Mouse (Mus musculus): Measurements from ENCODE around the gene Sele. TPM values are rescaled to one million over a fixed set of nuclear protein-coding genes. Genes with fewer than 3 reads are reported as not detected.
"Not testable (repeated sequence)": the region's sequence is repeated elsewhere in the genome, so short reads cannot be mapped to it uniquely, and the experiment has no call there.

Gene Sele
- 0.23 and 0.48 TPM in 2 replicates for polyA plus RNA-seq (2015; fragmentation: Nextera tagmentation; extraction: Ambion mirVana)

DNA sequence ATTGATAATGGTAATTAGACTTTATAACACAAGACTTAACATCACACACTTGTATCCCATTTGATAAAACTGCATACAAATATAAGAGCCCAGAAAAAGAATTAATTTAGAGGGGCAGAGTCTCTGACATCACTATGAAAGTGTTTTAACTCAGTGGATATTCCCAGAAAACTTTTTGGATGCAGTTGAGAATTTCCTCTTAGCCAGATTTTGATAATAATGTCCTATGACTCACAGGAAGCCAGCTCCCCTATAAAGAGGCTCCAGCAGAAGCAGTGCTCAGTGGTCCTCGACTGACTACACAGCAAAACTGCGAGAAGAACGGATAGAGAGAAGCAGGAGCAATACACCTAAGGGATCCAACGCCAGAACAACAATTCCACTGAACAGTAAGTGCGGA is at the start of gene Sele:
Sele (plus strand) TSS at position 301 of the 400 bp plus-strand sequence.
- no peak for DNase-seq (ENCODE audit: low spot score)

- no peak for DNase-seq (ENCODE audit: low spot score)
Observed at GRCm38 (mm10) chr1:164001831-164002452, 46.1 kb upstream of the Sele start.

DNA sequence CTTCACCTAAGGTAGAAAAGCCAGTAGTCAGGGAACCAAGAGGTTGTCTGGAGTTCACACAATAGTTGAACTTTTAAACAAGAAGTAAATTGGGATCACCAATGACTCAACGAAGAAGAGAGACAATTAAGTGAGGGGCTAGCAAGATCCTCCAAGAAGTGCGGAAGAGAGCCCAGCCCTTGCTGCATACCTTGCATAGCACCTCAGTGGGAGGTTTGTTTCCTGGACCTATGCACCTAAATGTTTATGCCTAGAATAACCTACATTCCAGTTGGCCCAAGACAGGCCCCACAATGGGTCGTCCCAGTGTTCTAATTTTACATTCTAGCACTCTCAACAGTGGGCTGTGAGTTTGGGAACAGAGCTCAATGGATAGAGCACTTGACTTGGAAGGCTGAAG is 43.7 kb upstream of the Sele start:
- DNase-seq (ENCODE audit: low spot score) = no peak

DNA sequence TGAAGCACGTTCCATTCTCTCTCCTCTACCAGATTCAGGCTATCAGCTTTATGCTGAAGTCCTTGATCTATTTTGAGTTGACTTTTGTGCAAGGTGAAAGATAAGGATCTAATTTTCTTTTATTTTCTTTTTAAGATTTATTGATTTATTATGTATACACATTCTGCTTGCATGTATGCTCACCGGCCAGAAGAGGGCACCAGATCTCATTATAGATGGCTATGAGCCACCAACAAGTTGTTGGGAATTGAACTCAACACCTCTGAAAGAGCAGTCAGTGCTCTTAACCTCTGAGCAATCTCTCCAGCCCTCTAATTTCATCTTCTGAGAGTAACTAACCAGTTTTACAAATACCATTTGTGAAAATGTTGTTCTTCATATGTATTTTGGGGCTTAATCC is 38.8 kb upstream of the Sele start:
- DNase-seq (ENCODE audit: low spot score) = peak; percentile 52

- no peak for DNase-seq (ENCODE audit: low spot score)
Observed at GRCm38 (mm10) chr1:164014616-164015015, 33.4 kb upstream of the Sele start.

- no peak for DNase-seq (ENCODE audit: low spot score)
Observed at GRCm38 (mm10) chr1:164018221-164018896, 29.7 kb upstream of the Sele start.

GRCm38 (mm10) chr1:164019789-164020188 is 28.2 kb upstream of the Sele start:
- DNase-seq (ENCODE audit: low spot score) = no peak

DNA sequence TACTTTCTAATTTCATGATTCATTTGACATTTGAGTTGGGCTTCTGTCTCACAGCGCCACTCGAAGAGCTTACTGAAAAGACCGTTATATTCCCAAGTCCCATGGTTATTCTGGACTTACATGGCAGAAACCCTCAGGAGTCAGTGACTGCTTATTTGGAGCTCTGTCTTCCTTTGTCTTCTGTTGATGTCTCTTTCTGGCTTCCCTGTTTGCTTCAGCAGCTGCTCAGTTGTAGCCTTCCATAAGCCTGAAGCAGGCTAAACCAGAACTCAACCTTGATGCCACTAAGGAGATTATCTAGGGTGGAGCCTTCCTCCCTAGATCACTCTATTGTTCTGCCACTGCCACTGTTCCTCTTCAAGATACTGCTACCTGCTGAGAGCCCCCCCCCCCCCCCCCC is 27.3 kb upstream of the Sele start:
- DNase-seq (ENCODE audit: low spot score) = not testable (repeated sequence)

DNA sequence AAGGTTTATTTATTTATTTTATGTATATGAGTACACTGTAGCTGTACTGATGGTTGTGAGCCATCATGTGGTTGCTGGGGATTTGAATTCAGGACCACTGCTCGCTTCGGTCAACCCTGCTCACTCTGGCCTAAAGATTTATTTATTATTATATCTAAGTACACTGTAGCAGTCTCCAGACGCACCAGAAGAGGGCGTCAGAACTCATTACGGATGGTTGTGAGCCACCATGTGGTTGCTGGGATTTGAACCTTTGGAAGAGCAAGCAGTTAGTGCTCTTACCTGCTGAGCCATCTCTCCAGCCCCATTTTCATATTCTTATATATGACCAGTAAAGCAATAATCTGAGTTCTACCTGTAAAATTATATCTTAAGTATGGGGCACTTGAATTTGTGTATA is 25.9 kb upstream of the Sele start:
- not testable (repeated sequence) for DNase-seq (ENCODE audit: low spot score)

DNA sequence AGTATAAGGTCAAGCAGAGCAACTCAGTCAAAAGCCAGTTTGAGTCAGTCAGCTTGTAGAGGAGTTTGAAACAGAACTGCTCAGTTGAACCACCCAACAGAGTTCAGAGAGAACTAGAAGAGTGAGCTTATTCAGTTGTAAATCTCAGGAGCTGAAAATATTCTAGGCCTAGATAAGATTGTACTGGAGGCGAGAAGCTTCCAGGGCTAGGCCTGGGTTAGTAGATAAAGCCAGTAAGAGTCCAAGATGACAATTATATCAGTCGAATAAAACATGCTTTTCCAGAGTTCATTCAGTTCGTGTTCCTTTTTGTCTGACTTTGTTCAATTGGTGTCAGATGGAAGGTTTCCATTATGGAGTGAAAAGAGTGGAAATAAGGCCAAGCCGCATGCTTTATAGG is 22.3 kb upstream of the Sele start:
- no peak for DNase-seq (ENCODE audit: low spot score)

GRCm38 (mm10) chr1:164027416-164027815 is 20.6 kb upstream of the Sele start:
- peak; percentile 26 for DNase-seq (ENCODE audit: low spot score)

GRCm38 (mm10) chr1:164040385-164041135 is 7.5 kb upstream of the Sele start:
- no peak for DNase-seq (ENCODE audit: low spot score)

DNA sequence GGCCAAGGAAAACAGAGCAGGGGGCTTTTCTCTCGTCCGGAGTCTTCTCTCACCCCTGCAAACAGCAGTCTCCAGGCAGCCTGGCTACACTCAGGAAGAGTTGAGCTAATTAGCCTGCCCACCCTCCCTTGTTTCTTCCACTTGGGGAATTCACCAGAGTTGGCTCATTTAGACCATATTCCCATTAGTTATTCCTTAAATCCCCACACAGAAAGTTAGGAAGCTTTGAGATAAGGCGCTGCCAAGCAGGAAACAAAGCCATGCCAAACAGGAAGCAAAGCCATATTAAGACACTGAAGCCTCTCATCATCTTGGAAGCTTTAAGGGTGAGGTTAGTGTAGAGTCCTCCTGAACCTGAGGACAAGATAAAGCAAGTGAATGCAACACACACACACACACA is 4.5 kb upstream of the Sele start:
- DNase-seq (ENCODE audit: low spot score) = no peak

- no peak for DNase-seq (ENCODE audit: low spot score)
Observed at GRCm38 (mm10) chr1:164053561-164053960, 5.5 kb downstream of the Sele start.

- no peak for DNase-seq (ENCODE audit: low spot score)
Observed at GRCm38 (mm10) chr1:164054800-164055199, 6.8 kb downstream of the Sele start.

DNA sequence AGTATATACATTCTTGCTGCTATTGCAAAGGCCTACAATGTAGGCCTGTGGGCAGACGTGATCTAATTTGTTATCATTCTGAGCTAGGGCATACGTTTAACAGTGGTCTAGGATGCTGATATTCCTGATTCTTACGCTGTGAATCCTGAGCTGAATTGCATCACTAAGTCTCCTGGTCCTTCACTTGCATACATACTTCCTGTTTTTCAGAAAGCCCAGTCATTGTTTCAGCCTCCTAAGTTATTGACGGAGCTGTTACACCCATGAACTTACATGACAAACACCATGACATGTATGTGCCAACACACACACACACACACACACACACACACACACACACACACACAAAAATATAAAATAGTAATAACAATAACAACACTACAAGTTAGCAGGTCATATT is 12.0 kb downstream of the Sele start:
- no peak for DNase-seq (ENCODE audit: low spot score)

GRCm38 (mm10) chr1:164061278-164061677 is 13.2 kb downstream of the Sele start:
- peak; percentile 71 for DNase-seq (ENCODE audit: low spot score)

DNA sequence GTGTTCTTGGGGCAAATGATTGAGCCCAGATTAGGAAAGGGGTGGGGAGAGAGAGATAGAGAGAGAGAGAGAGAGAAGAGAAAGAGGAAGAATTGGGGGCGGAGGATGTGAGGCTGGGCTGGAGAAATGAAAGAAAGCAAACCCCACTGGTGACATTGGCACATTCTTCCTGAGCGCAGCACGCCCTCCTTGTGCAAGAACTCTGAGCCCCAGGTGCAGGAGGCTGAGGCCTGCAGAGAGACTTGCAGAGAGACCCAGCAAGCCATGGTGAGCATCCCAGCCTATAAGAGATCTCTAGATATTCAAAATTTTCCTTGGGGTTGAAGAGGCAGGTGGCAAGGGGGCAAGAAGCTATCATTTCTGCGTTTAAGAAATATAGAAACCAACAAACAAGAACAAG is 13.9 kb downstream of the Sele start, which contains the start of gene Sell:
Sell (plus strand) TSS at position 58 of the 400 bp plus-strand sequence.
- peak; percentile 80 for DNase-seq (ENCODE audit: low spot score)

GRCm38 (mm10) chr1:164062856-164063255 is 14.8 kb downstream of the Sele start:
- DNase-seq (ENCODE audit: low spot score) = no peak

GRCm38 (mm10) chr1:164063745-164064144 is 15.7 kb downstream of the Sele start:
- peak; percentile 55 for DNase-seq (ENCODE audit: low spot score)

GRCm38 (mm10) chr1:164069261-164069660 is 21.2 kb downstream of the Sele start:
- DNase-seq (ENCODE audit: low spot score) = no peak

DNA sequence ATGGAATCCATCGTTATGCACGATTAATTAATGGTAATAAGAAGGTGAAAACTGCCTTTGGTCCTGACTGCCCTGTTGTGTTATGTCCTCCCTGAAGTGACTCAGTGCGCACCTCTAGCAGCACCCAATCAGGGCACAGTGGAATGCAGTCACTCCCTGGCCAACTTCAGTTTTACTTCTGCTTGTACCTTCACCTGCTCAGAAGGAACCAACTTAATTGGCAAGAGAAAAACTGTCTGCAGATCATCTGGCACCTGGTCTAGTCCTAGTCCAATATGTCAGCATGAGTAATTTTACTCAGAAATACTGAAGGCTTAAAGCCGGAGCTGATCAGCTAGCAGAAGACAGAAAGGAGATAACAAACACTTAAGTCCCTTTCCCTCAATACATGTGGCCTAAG is 22.4 kb downstream of the Sele start:
- DNase-seq (ENCODE audit: low spot score) = no peak

All from thymus, postnatal 0 days (tissue).